Mouse (Mus musculus): ENCODE measurements around the gene Smyd4.

Smyd4 gene

GRCm38 (mm10) chr11:75452812-75453557, 104.8 kb downstream of the Smyd4 start:
- DNase-seq (ENCODE audit: low spot score), result no peak

- peak; percentile 87 for DNase-seq (ENCODE audit: low spot score)
These were observed 106.0 kb downstream of the Smyd4 start, which contains the start of gene Wdr81 for GRCm38 (mm10) chr11:75453991-75454930. Wdr81 (minus strand) TSS chr11:75454717.
